Mouse (Mus musculus) gastrocnemius, adult 2 months (tissue): ENCODE measurements at regions not wholly inside any gene's neighbourhood (a gene's known extent, or its start where the extent isn't known, plus 50 kb on each side); places are given as distances from the start of the nearest gene placed in this dataset.

Source experiments
- DNase-seq: peaks from one replicate; pipeline ENCODE4 v3.0.0; 2022
- H3K27ac ChIP-seq: fragments of 200-600 bp; 2 replicates; pipeline ENCODE4 v1.8.1; 2022; ENCODE audit warnings: mild to moderate bottlenecking
- H3K4me3 ChIP-seq: fragments of 200-600 bp; 2 replicates; pipeline ENCODE4 v1.8.1; 2022; ENCODE audit warnings: mild to moderate bottlenecking, moderate library complexity
- CTCF ChIP-seq: fragments of 200-600 bp; IDR thresholded peaks from 2 replicates; pipeline ENCODE4 v1.8.1; 2022; ENCODE audit warnings: antibody characterized with exemption, mild to moderate bottlenecking, moderate library complexity
- intact Hi-C: fragments of 180-260 bp; cut with DNase I; formaldehyde crosslinking; loops from one replicate; pipeline ENCODE4 v1.15.1; 2025

DNA sequence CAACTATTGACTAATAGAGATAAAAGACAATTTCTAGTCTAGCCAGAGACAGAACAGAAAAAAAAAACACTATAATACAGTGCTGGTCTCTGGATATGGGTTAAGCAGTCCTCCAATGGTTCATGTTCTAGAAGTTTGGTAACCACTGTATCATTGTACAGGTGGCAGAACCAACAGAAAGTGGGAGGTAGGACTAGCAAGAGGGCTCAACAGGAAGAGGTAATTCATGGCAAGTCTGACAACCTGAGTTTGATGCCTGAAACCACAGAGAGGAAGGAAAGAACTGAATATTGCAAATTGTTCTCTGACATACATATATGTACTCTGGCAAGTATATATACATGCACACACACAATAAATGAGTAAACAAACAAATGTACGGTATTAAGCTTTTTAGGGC is 193.5 kb upstream of the Impg1 start:
- no peak overlapping the region for H3K27ac ChIP-seq
- no peak for TF ChIP-seq CTCF
- DNase-seq = no peak
- intact Hi-C loops = no loop called here
- H3K4me3 ChIP-seq = no peak overlapping the region

DNA sequence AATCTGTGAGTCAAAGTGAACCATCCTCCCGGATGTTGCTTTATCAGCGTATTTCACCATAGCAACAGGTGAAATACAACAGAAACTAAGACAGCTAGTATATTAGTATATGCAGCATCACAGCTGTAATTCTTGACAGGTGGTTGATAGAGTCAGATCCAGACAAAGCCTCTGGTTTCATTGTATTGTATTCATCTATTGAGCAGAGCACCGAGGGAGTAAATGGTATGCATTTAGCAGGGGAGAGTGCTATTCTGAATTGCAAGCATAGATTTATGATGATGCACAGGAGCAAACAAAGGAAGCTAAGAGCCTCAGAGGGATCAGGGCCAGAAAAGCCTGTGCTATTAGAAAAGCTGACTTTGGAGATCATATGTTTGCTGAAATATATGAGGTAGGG is 149.8 kb upstream of the Impg1 start:
- DNase-seq = no peak
- no peak for TF ChIP-seq CTCF
- H3K4me3 ChIP-seq = no peak overlapping the region
- no peak overlapping the region for H3K27ac ChIP-seq
- intact Hi-C loops = no loop called here

DNA sequence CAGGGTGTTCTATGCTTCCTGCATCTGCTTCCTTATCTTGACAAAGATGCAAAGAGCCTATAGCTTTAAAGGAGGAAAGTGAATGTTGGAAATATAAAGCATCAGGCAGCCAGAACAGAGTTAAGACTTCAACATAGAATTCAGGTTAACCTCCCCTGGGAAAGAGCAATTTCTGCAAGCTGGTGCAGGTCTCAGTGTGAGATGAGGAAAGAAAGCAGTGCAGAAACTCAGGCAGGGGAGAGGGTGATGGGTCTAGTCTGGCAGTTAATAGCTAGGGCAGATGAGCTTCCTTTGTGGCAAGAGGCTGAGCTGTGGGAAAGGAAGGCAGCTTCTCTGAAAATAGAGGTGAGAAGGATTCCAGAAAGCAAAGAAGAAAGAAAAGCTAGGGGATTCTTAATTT is 134.7 kb upstream of the Impg1 start:
- no peak for TF ChIP-seq CTCF
- intact Hi-C loops = no loop called here
- Histone ChIP-seq H3K4me3 (no peak overlapping the region), H3K27ac (no peak overlapping the region)
- DNase-seq = no peak

GRCm38 (mm10) chr9:80565388-80566024 is 100.2 kb upstream of the Impg1 start:
- no peak for DNase-seq
- Histone ChIP-seq H3K4me3 (no peak overlapping the region), H3K27ac (no peak overlapping the region)
- intact Hi-C loops = no loop called here
- no peak for TF ChIP-seq CTCF

DNA sequence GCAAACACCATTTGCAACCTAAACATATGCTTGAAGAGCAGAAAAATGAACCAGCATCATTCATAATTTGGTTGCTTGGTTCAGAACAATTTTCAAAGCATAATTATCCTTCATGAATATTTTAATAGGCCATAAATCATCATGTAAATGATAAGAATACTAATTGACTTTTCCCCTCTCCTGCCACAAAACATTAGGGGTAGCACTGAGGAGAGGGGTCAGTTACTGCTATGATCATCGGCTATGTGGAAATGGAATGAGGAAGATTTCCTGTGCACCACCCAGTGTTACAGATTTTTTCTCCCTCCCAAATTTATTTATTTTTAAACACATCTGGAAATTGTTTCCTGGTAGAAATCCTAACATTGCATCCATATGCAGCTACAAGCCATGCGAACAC is 98.4 kb upstream of the Impg1 start:
- no peak for DNase-seq
- Histone ChIP-seq H3K4me3 (no peak overlapping the region), H3K27ac (no peak overlapping the region)
- intact Hi-C loops = no loop called here
- no peak for TF ChIP-seq CTCF

GRCm38 (mm10) chr9:80555531-80556067 is 90.3 kb upstream of the Impg1 start:
- intact Hi-C loops = no loop called here
- DNase-seq = no peak
- Histone ChIP-seq H3K27ac (no peak overlapping the region), H3K4me3 (no peak overlapping the region)
- no peak for TF ChIP-seq CTCF
